Mouse (Mus musculus) liver, embryonic 14.5 days (tissue): ENCODE results near the gene Akt1. TPM values are rescaled to one million over a fixed set of nuclear protein-coding genes. Genes with fewer than 3 reads are reported as not detected.

Experiments
- ATAC-seq: fragments of 200-750 bp; cut with Nextera tagmentation; 2 replicates; pipeline ENCODE4 v1.8.0; 2017; ENCODE audit warnings: moderate number of reproducible peaks, mild to moderate bottlenecking, moderate library complexity; ENCODE audit not compliant: insufficient read depth
- DNase-seq, 3 experiments: peaks; one replicate each; pipeline ENCODE4 v3.0.0-alpha.2; 2012 to 2013; ENCODE audit warnings: low read depth in 3 of 3, low spot score in 3 of 3
- H3K27ac ChIP-seq: fragments of 300-500 bp; sonication (generic); 2 replicates; pipeline ENCODE4 v1.5.1; 2014; ENCODE audit warnings: moderate library complexity, mild to moderate bottlenecking, control low read depth, inconsistent platforms
- H3K27me3 ChIP-seq: fragments of 300-500 bp; sonication (generic); 2 replicates; pipeline ENCODE4 v1.6.1; 2014; ENCODE audit warnings: mild to moderate bottlenecking, low read length, moderate library complexity; ENCODE audit not compliant: control insufficient read depth, insufficient read depth
- H3K36me3 ChIP-seq: fragments of 300-500 bp; sonication (generic); replicated peaks from 2 replicates; pipeline ENCODE4 v1.6.1; 2014; ENCODE audit warnings: low read depth; ENCODE audit not compliant: control insufficient read depth, insufficient read depth
- H3K4me1 ChIP-seq, 2 experiments: fragments of 200-500 bp in 1 of 2; fragments of 300-500 bp in 1 of 2; sonication (generic) in 1 of 2; replicated peaks; 2 replicates each; pipeline ENCODE4 v1.6.1; 2012 to 2014; ENCODE audit warnings: antibody characterized with exemption in 1 of 2, inconsistent platforms in 1 of 2, low read length in 1 of 2; ENCODE audit not compliant: control insufficient read depth in 2 of 2, insufficient read depth in 2 of 2
- H3K4me2 ChIP-seq: fragments of 300-500 bp; sonication (generic); 2 replicates; pipeline ENCODE4 v1.6.1; 2014; ENCODE audit warnings: low read depth, mild to moderate bottlenecking, control low read depth, moderate library complexity
- H3K4me3 ChIP-seq, 2 experiments: fragments of 200-500 bp in 1 of 2; fragments of 300-500 bp in 1 of 2; sonication (generic) in 1 of 2; 2 replicates each; pipeline ENCODE4 v1.5.1; 2012 to 2014; ENCODE audit warnings: low read depth in 2 of 2, low read length in 2 of 2, mild to moderate bottlenecking in 2 of 2, control low read depth in 1 of 2, inconsistent platforms in 1 of 2, moderate library complexity in 1 of 2; ENCODE audit not compliant: insufficient read depth in 1 of 2
- H3K9ac ChIP-seq: fragments of 300-500 bp; sonication (generic); replicated peaks from 2 replicates; pipeline ENCODE4 v1.6.1; 2014; ENCODE audit warnings: mild to moderate bottlenecking, control low read depth, moderate library complexity
- H3K9me3 ChIP-seq: fragments of 300-500 bp; sonication (generic); 2 replicates; pipeline ENCODE4 v1.6.1; 2016; ENCODE audit warnings: low read length, mixed read lengths; ENCODE audit not compliant: control insufficient read depth
- CTCF ChIP-seq: IDR thresholded peaks from 2 replicates; pipeline ENCODE4 v1.5.1; 2016; ENCODE audit warnings: antibody characterized with exemption, low read depth, control low read depth
- EP300 ChIP-seq: IDR thresholded peaks from 2 replicates; pipeline ENCODE4 v1.6.1; 2016; ENCODE audit warnings: antibody characterized with exemption, low read depth
- whole genome bisulfite sequencing: fragments of 180-500 bp; shearing (Covaris S2); extraction: QIAGEN DNeasy Blood & Tissue Kit; methylation state at CpG from one replicate; pipeline ENCODE4 v1.1.7; 2014; ENCODE audit not compliant: insufficient replicate concordance; 5-methylcytosine and 5-hydroxymethylcytosine counted together
- polyA plus RNA-seq, 2 experiments: library from polyadenylated mRNA; depleted of rRNA in 1 of 2; stranded (reverse) in 1 of 2; unstranded in 1 of 2; fragments of >200 nt; fragmentation: Nextera tagmentation in 1 of 2; extraction: Ambion mirVana in 1 of 2; gene quantifications; 2 replicates each; pipeline versions ENCODE4 v1.2.1 to v1.2.3; 2012 to 2014

Gene Akt1
- polyA plus RNA-seq, 2 experiments = 9.9 to 41.2 TPM

DNA sequence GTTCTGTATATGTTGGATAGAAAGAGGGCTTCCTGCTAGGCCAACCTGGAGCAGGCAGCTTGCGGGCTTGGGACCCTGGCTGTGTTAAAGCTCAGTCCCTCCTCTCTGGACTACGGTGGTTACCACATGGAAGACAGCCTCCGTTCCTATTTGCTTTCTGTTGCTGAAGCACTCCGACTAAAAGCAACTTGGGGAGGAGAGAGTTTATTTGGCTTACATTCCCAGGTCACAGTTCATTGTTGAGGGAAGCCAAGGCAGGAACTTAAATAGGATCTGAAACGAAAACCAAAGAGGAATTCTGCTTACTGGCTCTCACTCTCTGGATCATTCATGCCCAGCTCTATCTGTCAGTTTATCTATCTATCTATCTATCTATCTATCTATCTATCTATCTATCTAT, 43.9 kb downstream of the Akt1 start:
- Histone ChIP-seq H3K27me3 (no peaks in the 10 kb centered on the region), H3K4me2 (no peak overlapping the region), H3K27ac (no peak overlapping the region), H3K9me3 (no peaks in the 10 kb centered on the region), H3K4me3 (no peak overlapping the region), H3K9ac (no peak overlapping the region), H3K4me1 (peaks cover 5 to 25% of the 10 kb centered on the region in 2 experiments; a peak in 3 of 4 replicates), H3K36me3 (no peaks in the 10 kb centered on the region)
- ATAC-seq (no peak), DNase-seq (no peak)
- 73% methylated on average over 5 of the region's 5 CpGs for WGBS
- TF ChIP-seq EP300 (no peak), CTCF (no peak)

DNA sequence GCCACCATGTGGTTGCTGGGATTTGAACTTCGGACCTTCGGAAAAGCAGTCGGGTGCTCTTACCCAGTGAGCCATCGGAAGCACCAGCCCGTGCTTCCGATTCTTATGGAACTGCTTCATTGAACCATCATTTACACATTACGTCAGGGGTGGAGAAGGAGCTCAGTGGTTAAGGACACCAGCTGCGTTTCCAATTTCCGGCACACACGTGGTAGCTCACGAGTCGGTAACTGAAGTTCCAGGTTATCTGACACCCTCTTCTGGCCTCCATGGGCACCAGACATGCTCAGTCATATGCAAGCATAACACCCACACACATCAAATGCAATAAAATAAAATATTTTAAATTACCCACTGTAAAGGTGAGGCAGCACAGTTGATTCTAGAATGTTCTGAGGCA, 44.7 kb downstream of the Akt1 start:
- Histone ChIP-seq H3K9me3 (no peaks in the 10 kb centered on the region), H3K4me2 (no peak overlapping the region), H3K9ac (no peak overlapping the region), H3K36me3 (no peaks in the 10 kb centered on the region), H3K27ac (no peak overlapping the region), H3K27me3 (no peaks in the 10 kb centered on the region), H3K4me3 (no peak overlapping the region), H3K4me1 (peaks cover 5 to 25% of the 10 kb centered on the region in 2 experiments; a peak in 3 of 4 replicates)
- DNase-seq = no peak
- no peak for ATAC-seq
- WGBS = 79% methylated on average over 12 of the region's 12 CpGs
- no peak for TF ChIP-seq CTCF

DNA sequence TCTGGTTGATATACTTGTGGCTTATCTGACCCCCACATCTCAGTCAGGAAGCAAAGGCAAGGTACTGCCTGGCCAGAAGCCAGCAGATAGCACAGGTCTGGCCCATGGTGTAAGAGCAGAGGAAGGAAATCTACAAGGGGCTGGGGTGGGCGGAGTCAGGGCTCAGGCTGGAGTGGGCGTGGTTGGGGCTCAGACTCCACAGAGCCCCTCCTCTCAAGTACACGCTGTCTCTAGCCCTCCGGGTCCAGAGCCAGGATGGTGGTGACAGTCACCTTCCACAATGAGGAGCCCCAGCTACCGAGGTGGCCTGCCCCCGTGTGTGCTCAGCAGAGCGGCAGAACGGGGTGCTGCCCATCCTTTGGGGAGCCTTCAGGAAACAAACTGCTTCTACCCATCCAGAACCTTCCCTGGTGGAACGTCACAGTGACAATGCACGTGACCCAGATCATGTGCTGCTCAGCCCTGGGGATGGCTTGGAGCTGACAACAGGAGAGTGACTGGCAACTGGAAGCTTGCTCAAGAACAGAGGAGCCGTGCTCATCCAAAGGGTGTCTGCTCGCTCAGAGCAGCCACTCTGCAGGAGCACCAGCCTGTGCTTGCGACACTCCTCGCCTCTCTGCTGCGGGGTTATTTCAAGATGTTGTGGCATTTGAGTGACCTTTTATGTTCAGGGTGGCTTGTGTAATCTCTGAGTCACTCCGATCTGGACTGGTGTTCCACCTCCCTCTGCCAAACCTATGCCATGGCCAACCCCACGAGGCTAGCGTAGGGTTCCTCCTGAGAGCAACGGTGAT, 45.6 kb downstream of the Akt1 start:
- H3K4me2 ChIP-seq = peak overlapping the region; percentile 46
- peaks cover 5 to 25% of the 10 kb centered on the region in 2 experiments; a peak in 3 of 4 replicates for H3K4me1 ChIP-seq
- TF ChIP-seq EP300 = no peak
- TF ChIP-seq CTCF = no peak
- H3K27ac ChIP-seq = no peak overlapping the region
- ATAC-seq (peak; percentile 67), DNase-seq (peak in 1 of 3 experiments; percentile 50)
- 10% methylated on average over 19 of the region's 19 CpGs for WGBS
- no peak overlapping the region for H3K9ac ChIP-seq
- H3K36me3 ChIP-seq = no peaks in the 10 kb centered on the region
- no peaks in the 10 kb centered on the region for H3K27me3 ChIP-seq
- H3K9me3 ChIP-seq = no peaks in the 10 kb centered on the region
- peak overlapping the region in 1 of 2 experiments; percentile 17; a peak in 1 of 4 replicates for H3K4me3 ChIP-seq

DNA sequence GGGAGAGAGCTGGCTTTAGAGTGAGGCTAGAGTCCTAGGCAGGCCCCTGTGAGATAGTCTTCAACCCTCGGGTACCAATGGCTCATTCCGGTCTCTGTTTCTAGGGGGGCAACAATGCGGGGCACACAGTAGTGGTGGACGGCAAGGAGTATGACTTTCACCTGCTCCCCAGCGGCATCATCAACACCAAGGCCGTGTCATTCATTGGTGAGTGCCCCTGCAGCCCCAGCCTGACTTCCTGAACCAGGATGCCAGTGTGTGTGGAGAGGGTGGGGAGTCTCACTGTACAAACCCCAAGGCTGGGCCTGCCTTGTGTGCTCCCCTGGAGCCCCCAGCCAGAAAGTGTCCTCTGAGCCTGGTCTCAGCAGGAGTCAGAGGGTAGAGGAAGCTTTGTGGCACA, 46.5 kb downstream of the Akt1 start:
- Histone ChIP-seq H3K9ac (no peak overlapping the region), H3K9me3 (no peaks in the 10 kb centered on the region), H3K27me3 (no peaks in the 10 kb centered on the region), H3K36me3 (no peaks in the 10 kb centered on the region), H3K27ac (no peak overlapping the region), H3K4me3 (no peak overlapping the region), H3K4me2 (no peak overlapping the region), H3K4me1 (peaks cover 7 to 25% of the 10 kb centered on the region in 2 experiments; a peak in 3 of 4 replicates)
- DNase-seq = no peak
- no peak for ATAC-seq
- TF ChIP-seq EP300 (no peak), CTCF (no peak)
- 49% methylated on average over 6 of the region's 6 CpGs for WGBS

DNA sequence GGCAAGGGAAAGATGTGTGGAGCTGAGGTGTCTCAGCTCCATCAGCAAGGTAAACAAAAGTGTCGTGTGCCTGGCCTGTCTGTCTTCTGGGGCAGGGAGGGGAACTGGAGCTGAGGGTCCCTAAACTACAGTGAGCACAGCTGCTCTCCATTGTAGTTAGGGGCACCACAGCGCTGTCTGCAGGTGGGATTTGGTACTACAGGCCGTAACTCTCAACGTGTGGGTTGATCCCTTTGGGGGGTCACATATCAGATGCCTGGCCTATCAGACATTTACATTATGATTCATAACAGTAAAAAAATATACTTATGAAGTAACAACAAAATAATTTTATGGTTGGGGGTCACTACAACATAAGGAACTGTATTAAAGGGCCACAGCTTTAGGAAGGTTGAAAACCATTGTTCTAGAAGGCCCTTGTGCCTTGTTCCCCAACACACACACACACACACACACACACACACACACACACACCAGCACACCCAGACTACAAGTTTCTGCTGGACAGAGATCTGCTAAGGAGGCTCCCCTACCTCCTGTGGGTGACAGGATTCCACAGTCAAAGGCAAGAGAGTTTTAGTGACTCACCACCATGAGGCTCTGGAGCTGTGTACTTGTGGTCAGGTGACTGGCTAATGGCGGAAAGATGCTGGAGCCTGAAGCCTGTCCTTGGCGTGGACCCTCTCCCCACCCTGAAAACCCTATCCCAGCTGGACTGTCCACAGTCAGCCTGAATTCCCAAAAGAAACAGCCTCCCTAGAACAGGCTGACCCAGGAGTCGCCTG, 47.4 kb downstream of the Akt1 start:
- Histone ChIP-seq H3K9ac (no peak overlapping the region), H3K27ac (no peak overlapping the region), H3K4me1 (peaks cover 7 to 24% of the 10 kb centered on the region in 2 experiments; a peak in 3 of 4 replicates), H3K4me3 (no peak overlapping the region), H3K9me3 (no peaks in the 10 kb centered on the region), H3K4me2 (no peak overlapping the region), H3K36me3 (no peaks in the 10 kb centered on the region), H3K27me3 (no peaks in the 10 kb centered on the region)
- DNase-seq (no peak), ATAC-seq (no peak)
- TF ChIP-seq EP300 (no peak), CTCF (peak; percentile 83)
- WGBS = 48% methylated on average over 7 of the region's 7 CpGs
